Mouse (Mus musculus) heart, embryonic 16.5 days (tissue): ENCODE data around the gene Map3k6. TPM values are rescaled to one million over a fixed set of nuclear protein-coding genes. Genes with fewer than 3 reads are reported as not detected.
A peak's percentile ranks its signal among the peaks of the same experiment; 100 is the strongest.

ENCODE experiments used
- ATAC-seq: fragments of 200-750 bp; cut with Nextera tagmentation; replicated peaks from 2 replicates; pipeline ENCODE4 v1.8.0; 2017; ENCODE audit warnings: moderate number of reproducible peaks; ENCODE audit not compliant: insufficient read depth, low FRiP score; ENCODE audit errors: extremely low read depth
- H3K27ac ChIP-seq: fragments of 300-500 bp; sonication (generic); 2 replicates; pipeline ENCODE4 v1.5.1; 2014; ENCODE audit warnings: mild to moderate bottlenecking, low read length, control low read depth, moderate library complexity
- H3K27me3 ChIP-seq: fragments of 300-500 bp; sonication (generic); 2 replicates; pipeline ENCODE4 v1.6.1; 2014; ENCODE audit warnings: low read length, mixed read lengths; ENCODE audit not compliant: control insufficient read depth, insufficient read depth
- H3K36me3 ChIP-seq: fragments of 300-500 bp; sonication (generic); 2 replicates; pipeline ENCODE4 v1.6.1; 2014; ENCODE audit not compliant: control insufficient read depth, insufficient read depth
- H3K4me1 ChIP-seq: fragments of 300-500 bp; sonication (generic); 2 replicates; pipeline ENCODE4 v1.6.1; 2014; ENCODE audit warnings: low read length, mixed read lengths; ENCODE audit not compliant: control insufficient read depth, insufficient read depth
- H3K4me2 ChIP-seq: fragments of 300-500 bp; sonication (generic); 2 replicates; pipeline ENCODE4 v1.6.1; 2014; ENCODE audit warnings: low read depth, mild to moderate bottlenecking, control low read depth, low read length
- H3K4me3 ChIP-seq: fragments of 300-500 bp; sonication (generic); 2 replicates; pipeline ENCODE4 v1.5.1; 2014; ENCODE audit warnings: mild to moderate bottlenecking, control low read depth, low read length
- H3K9ac ChIP-seq: fragments of 300-500 bp; sonication (generic); 2 replicates; pipeline ENCODE4 v1.6.1; 2014; ENCODE audit warnings: low read length, control low read depth
- H3K9me3 ChIP-seq: fragments of 300-500 bp; sonication (generic); replicated peaks from 2 replicates; pipeline ENCODE4 v1.6.1; 2016; ENCODE audit warnings: low read length; ENCODE audit not compliant: control insufficient read depth
- WGBS: fragments of 180-500 bp; shearing (Covaris S2); extraction: QIAGEN DNeasy Blood & Tissue Kit; methylation state at CpG from one replicate; pipeline ENCODE4 v1.1.7; 2014; 5-methylcytosine and 5-hydroxymethylcytosine counted together
- polyA plus RNA-seq: library from polyadenylated mRNA; unstranded; fragments of >200 nt; fragmentation: Nextera tagmentation; extraction: Ambion mirVana; gene quantifications from 2 replicates; pipeline ENCODE4 v1.2.1, GENCODE M21; 2015

Gene Map3k6
- polyA plus RNA-seq, 1 experiment from 2014 or later, result 3.4 TPM

GRCm38 (mm10) chr4:133255392-133255791 is 14.8 kb downstream of the Map3k6 start:
- H3K9ac ChIP-seq, result no peak overlapping the region
- H3K27me3 ChIP-seq, result peaks cover 34% of the 10 kb centered on the region
- ATAC-seq, result no peak
- no peak overlapping the region for H3K4me2 ChIP-seq
- H3K4me3 ChIP-seq, result no peak overlapping the region
- 50% methylated on average over 6 of the region's 6 CpGs for WGBS
- H3K4me1 ChIP-seq, result peaks cover 9% of the 10 kb centered on the region
- H3K9me3 ChIP-seq, result no peaks in the 10 kb centered on the region
- H3K27ac ChIP-seq, result no peak overlapping the region
- H3K36me3 ChIP-seq, result no peaks in the 10 kb centered on the region

- ATAC-seq, result no peak
- Histone ChIP-seq H3K4me1 (no peaks in the 10 kb centered on the region), H3K27me3 (peaks cover 20% of the 10 kb centered on the region), H3K9ac (no peak overlapping the region), H3K4me2 (peak overlapping the region; percentile 13; the same call in 1 of the 2 replicates), H3K27ac (no peak overlapping the region), H3K9me3 (no peaks in the 10 kb centered on the region), H3K4me3 (no peak overlapping the region), H3K36me3 (no peaks in the 10 kb centered on the region)
- 28% methylated on average over 24 of the region's 24 CpGs for WGBS
These were observed 16.2 kb downstream of the Map3k6 start for GRCm38 (mm10) chr4:133256820-133257219.

- Histone ChIP-seq H3K36me3 (no peaks in the 10 kb centered on the region), H3K27ac (no peak overlapping the region), H3K9ac (no peak overlapping the region), H3K4me3 (no peak overlapping the region), H3K4me2 (peak overlapping the region; percentile 13; the same call in 1 of the 2 replicates), H3K4me1 (no peaks in the 10 kb centered on the region), H3K27me3 (peaks cover 16% of the 10 kb centered on the region), H3K9me3 (no peaks in the 10 kb centered on the region)
- peak; percentile 34; the same call in 1 of the 2 replicates for ATAC-seq
- 42% methylated on average over 11 of the region's 12 CpGs for WGBS
These were observed 16.6 kb downstream of the Map3k6 start for GRCm38 (mm10) chr4:133257230-133257629.

GRCm38 (mm10) chr4:133257798-133258408 is 17.3 kb downstream of the Map3k6 start:
- H3K27me3 ChIP-seq, result peaks cover 14% of the 10 kb centered on the region

GRCm38 (mm10) chr4:133261641-133262374 is 21.2 kb downstream of the Map3k6 start:
- Histone ChIP-seq H3K9ac (no peak overlapping the region), H3K27me3 (peaks cover 6% of the 10 kb centered on the region), H3K36me3 (peaks cover 16% of the 10 kb centered on the region), H3K4me3 (no peak overlapping the region; the same call in 1 of the 2 replicates), H3K9me3 (no peaks in the 10 kb centered on the region), H3K4me1 (no peaks in the 10 kb centered on the region), H3K27ac (no peak overlapping the region; the same call in 1 of the 2 replicates), H3K4me2 (peak overlapping the region; percentile 25)
- WGBS, result 51% methylated on average over 10 of the region's 10 CpGs
- ATAC-seq, result 0 out of 2 replicates have a peak, but pooled peaks have one; percentile 19

More at GRCm38 (mm10) chr4:133257798-133258408, 17.3 kb downstream of the Map3k6 start:
- no peak overlapping the region for H3K9ac ChIP-seq
- no peaks in the 10 kb centered on the region for H3K9me3 ChIP-seq
- H3K4me2 ChIP-seq, result no peak overlapping the region
- no peak for ATAC-seq
- H3K36me3 ChIP-seq, result no peaks in the 10 kb centered on the region
- H3K4me3 ChIP-seq, result no peak overlapping the region
- no peak overlapping the region for H3K27ac ChIP-seq
- no peaks in the 10 kb centered on the region for H3K4me1 ChIP-seq
- 78% methylated on average over 12 of the region's 12 CpGs for WGBS

GRCm38 (mm10) chr4:133262375-133262765 is 21.8 kb downstream of the Map3k6 start:
- Histone ChIP-seq H3K36me3 (peaks cover 19% of the 10 kb centered on the region), H3K27ac (no peak overlapping the region), H3K27me3 (peaks cover 2% of the 10 kb centered on the region; the same call in 1 of the 2 replicates), H3K9me3 (no peaks in the 10 kb centered on the region), H3K4me3 (peak overlapping the region; percentile 27; the same call in 1 of the 2 replicates), H3K4me2 (peak overlapping the region; percentile 25), H3K4me1 (no peaks in the 10 kb centered on the region), H3K9ac (no peak overlapping the region)
- WGBS, result 60% methylated on average over 7 of the region's 7 CpGs
- no peak for ATAC-seq

- Histone ChIP-seq H3K36me3 (peaks cover 23% of the 10 kb centered on the region), H3K4me3 (peak within 1 kb of the TSS; percentile 27; the same call in 1 of the 2 replicates), H3K9ac (no peak within 1 kb of the TSS), H3K9me3 (no peaks in the 10 kb centered on the region), H3K27ac (no peak within 1 kb of the TSS; the same call in 1 of the 2 replicates), H3K4me1 (no peaks in the 10 kb centered on the region), H3K27me3 (no peaks in the 10 kb centered on the region), H3K4me2 (peak within 1 kb of the TSS; percentile 25)
- 30% methylated on average over 7 of the region's 7 CpGs for WGBS
- no peak for ATAC-seq
These were observed 22.3 kb downstream of the Map3k6 start, which contains the start of gene Sytl1 for GRCm38 (mm10) chr4:133262882-133263281. Gene Sytl1, minus strand, starts transcription at chr4:133263113.

- H3K27ac ChIP-seq, result no peak overlapping the region
- H3K9ac ChIP-seq, result no peak overlapping the region
- no peak overlapping the region for H3K4me3 ChIP-seq
- H3K27me3 ChIP-seq, result no peaks in the 10 kb centered on the region
- WGBS, result 80% methylated on average over 5 of the region's 5 CpGs
- ATAC-seq, result no peak
- H3K4me2 ChIP-seq, result no peak overlapping the region
- H3K9me3 ChIP-seq, result no peaks in the 10 kb centered on the region
- H3K4me1 ChIP-seq, result no peaks in the 10 kb centered on the region
- H3K36me3 ChIP-seq, result peaks cover 32% of the 10 kb centered on the region
These were observed 23.1 kb downstream of the Map3k6 start for GRCm38 (mm10) chr4:133263756-133264155.

- H3K4me2 ChIP-seq, result no peak overlapping the region
- H3K4me3 ChIP-seq, result no peak overlapping the region
- no peak overlapping the region for H3K27ac ChIP-seq
- peaks cover 40% of the 10 kb centered on the region for H3K36me3 ChIP-seq
- no peak overlapping the region for H3K9ac ChIP-seq
- H3K4me1 ChIP-seq, result peaks cover 1% of the 10 kb centered on the region; the same call in 1 of the 2 replicates
- H3K27me3 ChIP-seq, result no peaks in the 10 kb centered on the region
- 90% methylated on average over 2 of the region's 2 CpGs for WGBS
- no peak for ATAC-seq
- H3K9me3 ChIP-seq, result no peaks in the 10 kb centered on the region
These were observed 23.9 kb downstream of the Map3k6 start for GRCm38 (mm10) chr4:133264559-133264958.
